Mouse (Mus musculus): ENCODE measurements around the gene AA467197. TPM values are rescaled to one million over a fixed set of nuclear protein-coding genes. Genes with fewer than 3 reads are reported as not detected.
A peak's percentile ranks its signal among the peaks of the same experiment; 100 is the strongest.

AA467197 gene
- polyA plus RNA-seq, 1 experiment from 2014 or later, result 0.27 TPM

GRCm38 (mm10) chr2:122638673-122639072 is 1.9 kb downstream of the AA467197 start:
- Histone ChIP-seq H3K4me3 (replicated peaks) (no peak overlapping the region), H3K9me3 (replicated peaks) (no peaks in the 10 kb centered on the region), H3K27ac (no peak overlapping the region), H3K27me3 (peaks cover 22% of the 10 kb centered on the region), H3K9ac (no peak overlapping the region), H3K4me2 (no peak overlapping the region), H3K4me1 (replicated peaks) (0 out of 2 replicates have a peak, but pooled peaks cover 2% of the 10 kb centered on the region), H3K36me3 (peaks cover 4% of the 10 kb centered on the region)
- ATAC-seq (ENCODE audit: low read depth) (no peak), DNase-seq (no peak)
- WGBS (ENCODE audit: insufficient replicate concordance), result 40% methylated on average over 5 of the region's 5 CpGs

GRCm38 (mm10) chr2:122652096-122653084 is 15.6 kb downstream of the AA467197 start:
- DNase-seq, result no peak
- H3K27ac ChIP-seq, result no peak overlapping the region
- no peaks in the 10 kb centered on the region for H3K4me1 ChIP-seq (replicated peaks)
- WGBS (ENCODE audit: insufficient replicate concordance), result 17% methylated on average over 17 of the region's 17 CpGs
- H3K4me2 ChIP-seq, result 0 out of 2 replicates have a peak overlapping the region, but pooled peaks have one; percentile 12
- no peak for ATAC-seq (ENCODE audit: low read depth)
- H3K36me3 ChIP-seq, result no peaks in the 10 kb centered on the region
- H3K27me3 ChIP-seq, result no peaks in the 10 kb centered on the region
- no peaks in the 10 kb centered on the region for H3K9me3 ChIP-seq (replicated peaks)
- H3K9ac ChIP-seq, result no peak overlapping the region
- H3K4me3 ChIP-seq (replicated peaks), result no peak overlapping the region

- no peak overlapping the region for H3K4me3 ChIP-seq (replicated peaks)
- H3K27ac ChIP-seq, result no peak overlapping the region
- H3K27me3 ChIP-seq, result no peaks in the 10 kb centered on the region
- DNase-seq (no peak), ATAC-seq (ENCODE audit: low read depth) (no peak)
- 41% methylated on average over 2 of the region's 2 CpGs for WGBS (ENCODE audit: insufficient replicate concordance)
- no peaks in the 10 kb centered on the region for H3K36me3 ChIP-seq
- H3K4me2 ChIP-seq, result no peak overlapping the region
- H3K4me1 ChIP-seq (replicated peaks), result no peaks in the 10 kb centered on the region
- no peaks in the 10 kb centered on the region for H3K9me3 ChIP-seq (replicated peaks)
- H3K9ac ChIP-seq, result no peak overlapping the region
Observed at GRCm38 (mm10) chr2:122656052-122656451, 19.3 kb downstream of the AA467197 start.

GRCm38 (mm10) chr2:122656767-122657166 is 20.0 kb downstream of the AA467197 start:
- H3K4me2 ChIP-seq, result no peak overlapping the region
- no peak for ATAC-seq (ENCODE audit: low read depth)
- DNase-seq, result no peak
- H3K27ac ChIP-seq, result no peak overlapping the region
- no peaks in the 10 kb centered on the region for H3K27me3 ChIP-seq
- H3K36me3 ChIP-seq, result no peaks in the 10 kb centered on the region
- 57% methylated on average over 9 of the region's 9 CpGs for WGBS (ENCODE audit: insufficient replicate concordance)
- no peaks in the 10 kb centered on the region for H3K9me3 ChIP-seq (replicated peaks)
- no peaks in the 10 kb centered on the region for H3K4me1 ChIP-seq (replicated peaks)
- H3K4me3 ChIP-seq (replicated peaks), result no peak overlapping the region
- H3K9ac ChIP-seq, result no peak overlapping the region

- no peak overlapping the region for H3K4me3 ChIP-seq (replicated peaks)
- no peak overlapping the region for H3K4me2 ChIP-seq
- ATAC-seq (ENCODE audit: low read depth), result no peak
- H3K27me3 ChIP-seq, result no peaks in the 10 kb centered on the region
- 66% methylated on average over 11 of the region's 11 CpGs for WGBS (ENCODE audit: insufficient replicate concordance)
- no peaks in the 10 kb centered on the region for H3K9me3 ChIP-seq (replicated peaks)
- no peak overlapping the region for H3K27ac ChIP-seq
- no peak for DNase-seq
- no peak overlapping the region for H3K9ac ChIP-seq
- no peaks in the 10 kb centered on the region for H3K4me1 ChIP-seq (replicated peaks)
- H3K36me3 ChIP-seq, result no peaks in the 10 kb centered on the region
Observed at GRCm38 (mm10) chr2:122657707-122658524, 21.1 kb downstream of the AA467197 start.

- Histone ChIP-seq H3K27ac (no peak overlapping the region), H3K4me3 (replicated peaks) (no peak overlapping the region), H3K9ac (no peak overlapping the region), H3K36me3 (no peaks in the 10 kb centered on the region), H3K27me3 (no peaks in the 10 kb centered on the region), H3K4me1 (replicated peaks) (no peaks in the 10 kb centered on the region), H3K4me2 (no peak overlapping the region), H3K9me3 (replicated peaks) (no peaks in the 10 kb centered on the region)
- ATAC-seq (ENCODE audit: low read depth), result no peak
- no peak for DNase-seq
- 58% methylated on average over 7 of the region's 7 CpGs for WGBS (ENCODE audit: insufficient replicate concordance)
Observed at GRCm38 (mm10) chr2:122659825-122660224, 23.0 kb downstream of the AA467197 start.

- ATAC-seq (ENCODE audit: low read depth), result no peak
- H3K4me1 ChIP-seq (replicated peaks), result no peaks in the 10 kb centered on the region
- 26% methylated on average over 6 of the region's 6 CpGs for WGBS (ENCODE audit: insufficient replicate concordance)
Observed at GRCm38 (mm10) chr2:122665253-122665972, 28.6 kb downstream of the AA467197 start.

GRCm38 (mm10) chr2:122665973-122666875 is 29.4 kb downstream of the AA467197 start:
- Histone ChIP-seq H3K4me1 (replicated peaks) (no peaks in the 10 kb centered on the region), H3K4me2 (no peak overlapping the region), H3K9me3 (replicated peaks) (no peaks in the 10 kb centered on the region), H3K27me3 (no peaks in the 10 kb centered on the region), H3K9ac (no peak overlapping the region), H3K27ac (no peak overlapping the region), H3K4me3 (replicated peaks) (no peak overlapping the region), H3K36me3 (no peaks in the 10 kb centered on the region)
- WGBS (ENCODE audit: insufficient replicate concordance), result 24% methylated on average over 12 of the region's 12 CpGs
- DNase-seq (no peak), ATAC-seq (ENCODE audit: low read depth) (no peak)

More at GRCm38 (mm10) chr2:122665253-122665972, 28.6 kb downstream of the AA467197 start:
- DNase-seq, result no peak
- Histone ChIP-seq H3K4me3 (replicated peaks) (no peak overlapping the region), H3K27me3 (no peaks in the 10 kb centered on the region), H3K4me2 (no peak overlapping the region), H3K9me3 (replicated peaks) (no peaks in the 10 kb centered on the region), H3K27ac (no peak overlapping the region), H3K36me3 (no peaks in the 10 kb centered on the region), H3K9ac (no peak overlapping the region)

GRCm38 (mm10) chr2:122667856-122668255 is 31.1 kb downstream of the AA467197 start:
- no peak for ATAC-seq (ENCODE audit: low read depth)
- Histone ChIP-seq H3K4me3 (replicated peaks) (no peak overlapping the region), H3K9me3 (replicated peaks) (no peaks in the 10 kb centered on the region), H3K9ac (no peak overlapping the region), H3K36me3 (no peaks in the 10 kb centered on the region), H3K4me2 (no peak overlapping the region), H3K27me3 (no peaks in the 10 kb centered on the region), H3K27ac (no peak overlapping the region), H3K4me1 (replicated peaks) (no peaks in the 10 kb centered on the region)
- WGBS (ENCODE audit: insufficient replicate concordance), result 37% methylated on average over 5 of the region's 5 CpGs
- no peak for DNase-seq

- 60% methylated on average over 5 of the region's 5 CpGs for WGBS (ENCODE audit: insufficient replicate concordance)
- H3K36me3 ChIP-seq, result no peaks in the 10 kb centered on the region
- H3K4me2 ChIP-seq, result no peak overlapping the region
- no peak for ATAC-seq (ENCODE audit: low read depth)
- no peaks in the 10 kb centered on the region for H3K9me3 ChIP-seq (replicated peaks)
- H3K27ac ChIP-seq, result no peak overlapping the region
- no peak for DNase-seq
- H3K27me3 ChIP-seq, result no peaks in the 10 kb centered on the region
- H3K9ac ChIP-seq, result no peak overlapping the region
- no peak overlapping the region for H3K4me3 ChIP-seq (replicated peaks)
- no peaks in the 10 kb centered on the region for H3K4me1 ChIP-seq (replicated peaks)
Observed at GRCm38 (mm10) chr2:122671714-122672113, 34.9 kb downstream of the AA467197 start.
